Mouse (Mus musculus): ENCODE measurements at regions not wholly inside any gene's neighbourhood (a gene's known extent, or its start where the extent isn't known, plus 50 kb on each side); places are given as distances from the start of the nearest gene placed in this dataset.
"Not testable (repeated sequence)": the region's sequence is repeated elsewhere in the genome, so short reads cannot be mapped to it uniquely, and the experiment has no call there.

- DNase-seq (ENCODE audit: low read depth) = no peak
Observed at GRCm38 (mm10) chr7:111969198-111969887, 54.0 kb upstream of the Usp47 start.

GRCm38 (mm10) chr7:111968261-111968660 lies 55.0 kb upstream of the Usp47 start:
- DNase-seq (ENCODE audit: low read depth) = no peak

DNA sequence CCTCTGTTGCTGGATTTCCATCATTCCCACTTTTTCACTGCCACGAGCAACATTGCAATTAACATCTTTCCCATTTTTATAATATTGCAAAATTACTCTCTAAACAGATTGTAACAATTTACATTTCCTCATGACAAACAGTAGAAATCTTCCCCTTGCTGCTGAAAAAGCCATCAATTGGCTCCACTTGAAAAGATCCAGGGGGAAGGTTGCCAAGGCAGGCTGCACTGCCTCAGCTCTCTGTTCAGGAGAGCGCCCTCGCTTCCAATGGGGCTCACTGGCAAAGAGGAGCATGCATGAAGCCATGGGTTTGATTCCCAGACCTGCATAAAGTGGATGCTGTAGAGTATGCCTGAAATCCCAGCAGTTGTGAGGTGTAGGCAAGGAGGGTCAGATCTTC lies 56.6 kb upstream of the Usp47 start:
- no peak for DNase-seq (ENCODE audit: low read depth)

DNA sequence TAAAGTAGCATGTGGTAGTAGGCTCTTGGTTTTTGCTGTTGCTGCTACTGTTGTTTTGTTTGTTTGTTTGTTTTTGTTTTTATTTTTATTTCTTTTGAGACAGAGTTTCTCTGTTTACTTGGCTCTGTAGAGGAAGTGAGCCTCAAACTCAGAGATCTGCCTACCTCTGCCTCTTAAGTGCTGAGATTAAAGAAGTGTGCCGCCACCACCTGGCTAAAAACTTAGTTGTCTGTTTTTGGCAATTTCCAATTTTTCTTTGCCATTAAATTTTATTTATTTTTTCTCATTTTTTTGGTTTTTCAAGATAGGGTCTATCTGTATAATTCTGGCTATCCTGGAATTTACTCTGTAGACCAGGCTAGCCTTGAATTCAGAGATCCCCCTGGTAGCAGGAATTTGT lies 59.3 kb upstream of the Usp47 start:
- DNase-seq (ENCODE audit: low read depth) = no peak

- peak; percentile 75 for DNase-seq (ENCODE audit: low read depth)
Observed at GRCm38 (mm10) chr7:111959977-111960376, 63.3 kb upstream of the Usp47 start.

DNA sequence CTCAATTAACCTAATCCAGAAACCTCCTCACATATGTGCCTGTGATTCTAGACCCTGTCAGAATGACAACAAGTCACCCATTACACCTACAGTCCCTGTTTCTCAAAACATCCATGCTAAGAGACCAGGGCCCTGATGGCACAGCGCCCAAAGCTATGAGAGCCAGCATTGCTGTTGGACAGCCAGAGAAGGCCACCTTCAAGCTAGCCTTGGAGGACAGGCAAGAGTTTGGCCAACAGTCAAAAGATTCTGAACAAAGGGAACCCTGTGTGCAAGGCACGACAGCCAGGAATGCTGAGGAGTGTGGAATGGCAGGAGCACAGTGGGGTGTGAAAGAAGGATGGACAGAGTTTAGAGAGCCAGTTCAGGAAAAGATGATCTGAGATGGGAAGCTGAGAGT lies 66.6 kb upstream of the Usp47 start:
- no peak for DNase-seq (ENCODE audit: low read depth)

- no peak for DNase-seq (ENCODE audit: low read depth)
Observed at GRCm38 (mm10) chr7:111939631-111940030, 83.7 kb upstream of the Usp47 start.

GRCm38 (mm10) chr7:111937547-111937946 lies 85.8 kb upstream of the Usp47 start:
- no peak for DNase-seq (ENCODE audit: low read depth)

GRCm38 (mm10) chr7:111937102-111937501 lies 86.2 kb upstream of the Usp47 start:
- DNase-seq (ENCODE audit: low read depth) = no peak

GRCm38 (mm10) chr7:111932725-111933124 lies 90.6 kb upstream of the Usp47 start:
- DNase-seq (ENCODE audit: low read depth) = no peak

DNA sequence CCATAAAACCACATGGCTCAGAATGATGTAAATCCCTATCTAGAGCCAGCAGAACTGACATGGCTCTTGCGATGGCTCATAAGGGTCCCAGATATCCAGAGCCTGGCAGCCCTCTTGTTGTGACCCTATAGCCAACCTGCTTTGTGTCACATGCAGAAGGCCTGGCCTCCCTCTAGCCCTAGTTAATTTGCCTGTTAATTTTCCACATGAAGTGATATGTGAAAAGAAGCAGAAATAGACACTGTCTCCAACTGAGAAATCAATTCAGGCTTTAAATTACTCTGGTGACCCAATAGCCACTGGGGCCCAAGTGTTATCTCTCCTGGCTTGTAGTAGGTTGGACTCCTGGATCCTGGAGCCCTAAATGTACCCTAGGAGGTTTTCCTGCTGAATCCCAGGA lies 103.3 kb upstream of the Usp47 start:
- DNase-seq (ENCODE audit: low read depth) = no peak

DNA sequence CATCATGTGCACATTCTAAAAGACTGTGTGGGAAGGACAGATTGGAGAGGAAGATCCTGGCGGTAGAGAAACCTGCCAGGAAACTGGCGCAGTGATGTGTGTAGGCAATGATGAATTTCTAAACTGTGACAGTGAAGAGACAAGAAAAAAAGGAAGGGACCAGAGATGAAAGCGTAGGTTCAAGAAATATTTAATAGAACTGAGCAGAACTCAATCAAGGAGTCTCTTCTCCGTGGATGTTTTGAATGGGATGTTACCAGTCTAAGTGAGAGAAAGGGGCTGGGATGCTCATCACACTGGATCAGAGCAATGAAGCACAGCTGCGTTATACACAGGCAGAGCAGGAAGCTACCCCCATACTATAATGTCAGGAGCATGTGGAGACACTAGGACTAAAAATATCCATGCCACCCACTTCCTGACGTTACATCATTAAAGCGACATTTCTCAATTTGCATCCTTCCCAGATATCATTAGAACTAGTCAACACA lies 119.5 kb upstream of the Usp47 start:
- no peak for DNase-seq (ENCODE audit: low read depth)

- DNase-seq (ENCODE audit: low read depth) = no peak
Observed at GRCm38 (mm10) chr7:111897016-111897415, 117.2 kb upstream of the Galnt18 start.

DNA sequence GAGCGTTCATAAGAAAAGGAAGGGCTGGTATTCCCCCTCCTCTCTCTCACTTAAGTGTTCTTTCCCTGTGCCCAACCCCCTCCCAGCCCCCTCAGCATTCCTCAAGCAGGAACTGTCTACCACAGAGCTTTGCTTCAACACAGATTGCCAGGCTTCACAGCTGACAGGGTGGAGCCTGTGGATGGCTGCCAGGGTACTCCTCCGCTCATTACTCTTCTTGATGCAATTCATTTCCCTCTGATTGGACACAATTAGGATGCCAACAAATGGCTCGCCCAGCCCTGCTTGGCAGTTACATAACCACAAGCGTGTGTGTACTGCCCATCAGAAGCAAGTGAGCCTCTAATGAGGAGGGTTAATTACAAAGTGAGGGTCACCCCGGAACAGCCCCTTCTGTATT lies 116.5 kb upstream of the Galnt18 start:
- DNase-seq (ENCODE audit: low read depth) = peak; percentile 36

DNA sequence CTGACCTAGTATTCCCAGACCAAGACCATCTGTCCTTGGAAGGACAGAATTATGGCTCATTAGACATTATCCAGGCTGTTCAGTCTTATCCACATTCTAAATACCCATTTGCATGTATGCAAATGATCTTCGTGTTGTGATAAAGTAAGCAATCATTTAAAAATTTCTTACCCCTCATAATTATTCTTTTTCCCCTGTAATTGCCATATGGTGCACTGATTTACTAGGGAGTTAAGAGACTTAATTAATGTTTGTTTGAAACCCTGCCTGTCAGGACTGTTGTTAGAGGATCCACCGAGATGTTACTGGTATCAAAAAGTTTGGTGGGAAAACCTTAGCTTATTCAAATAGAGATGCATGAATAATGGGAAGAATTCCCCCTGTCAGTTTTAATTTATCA lies 103.2 kb upstream of the Galnt18 start:
- DNase-seq (ENCODE audit: low read depth) = no peak

DNA sequence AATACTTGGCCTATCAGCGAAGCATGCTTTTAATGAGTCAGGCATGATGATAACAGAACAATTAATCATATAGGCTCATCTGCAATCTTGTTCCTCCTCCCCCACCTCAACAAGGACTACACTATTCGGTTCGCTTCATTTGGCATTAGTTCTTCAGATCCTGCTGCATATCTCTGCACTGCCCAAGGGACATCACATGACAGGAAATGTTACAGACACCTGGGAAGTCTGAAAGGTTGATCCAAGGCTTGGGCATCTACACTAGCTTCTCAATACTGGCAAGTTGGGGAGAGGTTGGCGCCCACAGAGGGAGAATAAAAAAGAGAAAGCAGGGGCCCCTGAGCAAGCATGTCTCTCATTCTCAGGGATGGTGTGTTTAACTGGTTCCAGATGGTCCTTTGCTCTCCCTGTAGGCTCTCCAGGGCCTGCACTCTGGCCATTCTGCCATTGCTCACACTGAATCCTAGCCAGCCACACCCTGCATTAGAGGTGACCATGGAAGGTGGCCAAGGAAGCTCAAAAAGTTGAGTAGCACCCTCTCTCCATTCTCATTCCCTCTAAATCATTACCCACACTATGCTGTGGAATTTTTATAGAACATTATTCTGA lies 100.4 kb upstream of the Galnt18 start:
- no peak for DNase-seq (ENCODE audit: low read depth)

DNA sequence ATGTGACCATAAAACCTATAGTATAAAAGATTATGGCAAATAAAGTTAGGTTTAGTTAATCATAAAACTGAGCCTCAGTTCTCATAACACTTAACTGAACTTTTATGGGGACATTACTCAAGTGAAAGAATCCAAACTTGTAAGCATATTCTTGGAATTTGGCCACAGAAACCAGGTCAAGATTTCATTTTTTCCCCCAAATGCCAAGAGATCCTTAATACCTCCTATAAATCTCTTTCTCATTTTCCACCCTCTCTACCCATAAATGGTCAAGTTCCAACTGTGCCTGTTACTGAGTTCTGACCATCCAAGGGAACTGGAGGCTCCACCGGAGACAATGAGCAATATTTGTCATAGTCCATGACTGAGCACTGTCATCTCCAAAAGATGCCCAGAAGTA lies 97.8 kb upstream of the Galnt18 start:
- DNase-seq (ENCODE audit: low read depth) = no peak

- DNase-seq (ENCODE audit: low read depth) = no peak
Observed at GRCm38 (mm10) chr7:111875949-111876348, 96.2 kb upstream of the Galnt18 start.

DNA sequence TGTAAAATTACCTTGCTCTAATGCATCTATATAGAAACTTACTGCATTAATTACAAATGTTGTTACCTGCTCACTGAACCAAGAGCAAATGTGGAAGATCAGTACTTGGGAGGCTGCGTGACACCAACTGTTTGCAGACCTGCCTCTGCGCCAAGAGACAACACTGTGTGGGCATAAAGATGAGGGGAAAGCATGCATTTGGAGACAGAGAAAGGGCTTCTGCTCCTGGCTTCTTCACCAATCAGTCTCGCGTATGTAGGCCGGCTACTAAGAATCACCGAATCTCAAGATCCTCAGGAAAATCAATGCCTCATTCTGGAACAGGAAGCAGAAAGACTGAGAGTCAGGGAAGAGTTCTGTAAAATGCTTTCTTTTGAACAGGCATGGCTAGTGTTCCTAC lies 89.6 kb upstream of the Galnt18 start:
- DNase-seq (ENCODE audit: low read depth) = no peak

- DNase-seq (ENCODE audit: low read depth) = no peak
Observed at GRCm38 (mm10) chr7:111863035-111863434, 83.3 kb upstream of the Galnt18 start.

- DNase-seq (ENCODE audit: low read depth) = not testable (repeated sequence)
Observed at GRCm38 (mm10) chr7:111858291-111858690, 78.5 kb upstream of the Galnt18 start.

- DNase-seq (ENCODE audit: low read depth) = no peak
Observed at GRCm38 (mm10) chr7:111856977-111857376, 77.2 kb upstream of the Galnt18 start.

DNA sequence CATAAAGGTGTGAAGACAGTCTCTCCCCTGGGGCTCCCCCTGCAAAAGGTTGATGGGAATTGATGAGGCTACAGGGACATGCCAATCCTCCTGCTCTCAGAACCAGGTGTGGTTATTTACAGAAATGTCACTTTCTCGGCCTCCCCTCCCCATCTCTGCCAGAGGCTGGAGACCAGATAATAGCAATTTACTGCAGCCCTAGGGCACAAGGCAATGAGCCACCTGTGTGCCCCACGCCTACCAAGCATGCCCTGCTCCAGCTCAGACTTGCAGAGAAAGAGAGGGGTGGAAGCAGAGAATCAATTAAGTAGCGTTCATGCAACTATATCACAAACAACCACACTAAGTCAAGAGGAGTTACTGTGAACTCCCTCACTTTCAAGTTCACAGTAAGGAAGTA lies 75.5 kb upstream of the Galnt18 start:
- no peak for DNase-seq (ENCODE audit: low read depth)

DNA sequence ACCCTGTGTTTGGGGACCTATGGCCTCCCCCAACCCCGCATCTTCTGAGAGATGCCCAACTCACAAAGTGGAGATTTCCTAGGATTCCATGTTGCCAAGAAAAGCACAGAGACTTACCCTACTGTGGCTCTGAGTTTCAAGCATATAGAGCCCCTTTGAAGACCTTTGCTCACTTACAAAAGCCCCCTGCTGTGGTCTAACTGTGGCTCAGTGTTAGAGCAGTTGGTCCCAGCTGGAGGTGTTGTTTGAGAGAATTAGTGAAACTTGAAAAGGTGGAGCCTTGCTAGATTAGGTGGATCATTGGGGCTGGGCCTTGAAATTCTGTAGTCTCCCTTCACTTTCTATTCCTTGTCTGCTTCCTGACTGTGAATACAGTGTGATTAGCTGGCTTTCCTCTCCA lies 66.6 kb upstream of the Galnt18 start:
- DNase-seq (ENCODE audit: low read depth) = no peak

Data from gonadal fat pad, adult 2 months (tissue).